Mouse (Mus musculus) thymus, adult 2 months (tissue): ENCODE results near the gene Cyp1a1.

Experiments used
- CTCF ChIP-seq: fragments of 200-500 bp; IDR thresholded peaks from 2 replicates; pipeline ENCODE4 v1.5.1; 2012; ENCODE audit warnings: mild to moderate bottlenecking, control low read depth, low read length, moderate library complexity, borderline replicate concordance; ENCODE audit not compliant: control insufficient read depth, poor library complexity, insufficient read depth; ENCODE audit errors: extremely low read depth
- POLR2A ChIP-seq: fragments of 200-500 bp; IDR thresholded peaks from 2 replicates; pipeline ENCODE4 v1.6.1; 2012; ENCODE audit warnings: mild to moderate bottlenecking, low read length, control low read depth, moderate library complexity; ENCODE audit not compliant: control insufficient read depth, poor library complexity, insufficient read depth; ENCODE audit errors: extremely low read depth

- TF ChIP-seq CTCF (no peak), POLR2A (no peak)
These were observed 24.5 kb downstream of the Cyp1a1 start for GRCm38 (mm10) chr9:57712194-57712593.
